Mouse (Mus musculus): ENCODE results near the gene Cort. TPM values are rescaled to one million over a fixed set of nuclear protein-coding genes. Genes with fewer than 3 reads are reported as not detected.

The Cort gene
- polyA plus RNA-seq, 1 experiment from 2014 or later: not detected

DNA sequence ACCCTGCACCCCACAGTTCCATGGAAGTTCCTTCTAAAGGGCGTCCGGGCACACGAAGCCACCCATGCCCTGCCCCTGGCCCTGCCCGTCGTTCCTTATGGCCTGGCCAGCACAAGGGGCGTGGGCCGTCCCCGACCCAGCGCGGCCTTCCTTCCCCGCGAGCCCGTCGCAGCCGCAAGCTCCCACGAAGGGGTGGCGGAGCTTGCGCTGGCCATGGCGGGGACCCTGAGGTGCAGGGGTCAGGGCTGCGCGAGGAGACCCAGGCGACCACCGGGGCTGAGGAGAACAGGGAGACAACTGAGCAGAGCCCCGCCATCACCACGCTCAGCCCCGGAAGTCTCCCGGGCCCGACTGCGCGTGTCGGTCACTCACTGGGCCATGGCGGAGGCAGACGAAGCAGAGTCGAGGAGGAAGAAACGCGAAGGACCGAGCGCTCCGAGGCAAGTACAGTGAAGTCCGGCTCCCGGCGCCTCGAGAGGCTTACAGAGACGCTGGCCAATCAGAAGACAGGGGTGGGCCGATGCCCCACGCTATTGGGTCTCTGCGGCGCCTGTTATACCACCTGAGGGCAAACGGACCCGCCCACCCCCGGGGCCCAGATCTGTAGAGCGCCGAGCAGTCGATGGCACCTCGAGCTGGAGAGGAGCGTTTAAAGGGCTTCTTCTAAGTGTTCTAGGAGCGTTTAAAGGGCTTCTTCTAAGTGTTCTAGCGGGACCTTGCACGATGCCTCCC lies 39.8 kb upstream of the Cort start, which contains the start of gene Pgd:
TSS of gene Pgd (minus strand) at position 557 of the 732 bp plus-strand sequence.
- ATAC-seq (ENCODE audit: insufficient read depth, low FRiP score): peak; percentile 97
- Histone ChIP-seq H3K4me2 (ENCODE audit: low read depth, low read length) (peak within 1 kb of the TSS; percentile 90), H3K9ac (ENCODE audit: low read length) (peak within 1 kb of the TSS; percentile 95), H3K4me1 (ENCODE audit: control insufficient read depth, insufficient read depth, low read length) (peaks cover 9% of the 10 kb centered on the region; the same call in 1 of the 2 replicates), H3K4me3 (replicated peaks; ENCODE audit: low read length) (peak within 1 kb of the TSS; percentile 93), H3K27ac (ENCODE audit: low read length) (peak within 1 kb of the TSS; percentile 94), H3K27me3 (ENCODE audit: control insufficient read depth, insufficient read depth, low read length) (no peaks in the 10 kb centered on the region), H3K9me3 (replicated peaks; ENCODE audit: control insufficient read depth, low read length) (no peaks in the 10 kb centered on the region), H3K36me3 (ENCODE audit: control insufficient read depth, insufficient read depth, low read length) (0 out of 2 replicates have a peak, but pooled peaks cover 3% of the 10 kb centered on the region)
- WGBS: under 1% methylated on average over 59 of the region's 59 CpGs

DNA sequence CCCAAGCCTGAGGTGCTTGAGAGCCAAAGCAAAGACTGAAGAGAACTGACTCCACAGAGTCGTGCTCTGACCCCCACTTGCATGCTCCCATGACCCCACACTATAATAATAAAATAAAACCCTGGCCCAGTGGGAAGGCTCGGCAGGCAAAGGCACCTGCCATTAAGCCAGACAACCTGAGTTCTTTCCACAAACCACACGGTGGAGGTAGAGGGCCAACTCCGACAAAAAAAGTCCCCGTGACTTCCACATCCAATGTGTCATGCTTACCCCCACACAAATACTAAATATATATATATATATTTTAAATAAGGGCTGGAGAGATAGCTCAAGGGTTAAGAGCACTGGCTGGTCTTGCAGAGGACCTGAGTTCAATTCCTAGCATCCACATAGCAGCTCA lies 37.6 kb upstream of the Cort start:
- WGBS: 39% methylated on average over 5 of the region's 5 CpGs
- 0 out of 2 replicates have a peak, but pooled peaks cover 7% of the 10 kb centered on the region for H3K4me1 ChIP-seq (ENCODE audit: control insufficient read depth, insufficient read depth, low read length)
- H3K9me3 ChIP-seq (replicated peaks; ENCODE audit: control insufficient read depth, low read length): no peaks in the 10 kb centered on the region
- H3K4me3 ChIP-seq (replicated peaks; ENCODE audit: low read length): 0 out of 2 replicates have a peak overlapping the region, but pooled peaks have one; percentile 2
- H3K36me3 ChIP-seq (ENCODE audit: control insufficient read depth, insufficient read depth, low read length): peaks cover 10% of the 10 kb centered on the region; the same call in 1 of the 2 replicates
- H3K27ac ChIP-seq (ENCODE audit: low read length): no peak overlapping the region
- H3K27me3 ChIP-seq (ENCODE audit: control insufficient read depth, insufficient read depth, low read length): no peaks in the 10 kb centered on the region
- no peak overlapping the region for H3K4me2 ChIP-seq (ENCODE audit: low read depth, low read length)
- H3K9ac ChIP-seq (ENCODE audit: low read length): 0 out of 2 replicates have a peak overlapping the region, but pooled peaks have one; percentile 7
- no peak for ATAC-seq (ENCODE audit: insufficient read depth, low FRiP score)

DNA sequence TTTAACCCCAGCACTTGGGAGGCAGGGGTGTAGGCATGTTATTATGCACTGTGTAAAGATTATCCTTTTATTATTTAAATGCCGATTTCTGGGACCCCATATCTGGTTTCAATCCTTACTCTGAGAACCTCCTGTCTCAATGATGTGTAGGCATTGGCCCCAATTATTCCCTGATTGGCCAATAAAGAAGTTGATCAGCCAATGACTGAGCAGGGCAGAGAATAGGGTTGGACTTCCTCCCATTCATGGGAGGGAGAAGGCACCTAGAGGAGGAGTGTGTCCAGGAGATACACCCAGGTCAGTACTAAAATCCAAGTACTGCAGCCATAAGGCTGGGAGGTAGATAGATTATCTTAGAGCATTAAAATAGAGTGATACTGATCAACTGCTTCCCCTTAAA lies 36.6 kb upstream of the Cort start:
- Histone ChIP-seq H3K27ac (ENCODE audit: low read length) (no peak overlapping the region), H3K9ac (ENCODE audit: low read length) (no peak overlapping the region), H3K36me3 (ENCODE audit: control insufficient read depth, insufficient read depth, low read length) (peaks cover 10% of the 10 kb centered on the region; the same call in 1 of the 2 replicates), H3K4me3 (replicated peaks; ENCODE audit: low read length) (no peak overlapping the region), H3K4me1 (ENCODE audit: control insufficient read depth, insufficient read depth, low read length) (0 out of 2 replicates have a peak, but pooled peaks cover 7% of the 10 kb centered on the region), H3K27me3 (ENCODE audit: control insufficient read depth, insufficient read depth, low read length) (no peaks in the 10 kb centered on the region), H3K4me2 (ENCODE audit: low read depth, low read length) (no peak overlapping the region), H3K9me3 (replicated peaks; ENCODE audit: control insufficient read depth, low read length) (no peaks in the 10 kb centered on the region)
- WGBS: 53% methylated on average over 1 of the region's 1 CpGs
- ATAC-seq (ENCODE audit: insufficient read depth, low FRiP score): no peak

DNA sequence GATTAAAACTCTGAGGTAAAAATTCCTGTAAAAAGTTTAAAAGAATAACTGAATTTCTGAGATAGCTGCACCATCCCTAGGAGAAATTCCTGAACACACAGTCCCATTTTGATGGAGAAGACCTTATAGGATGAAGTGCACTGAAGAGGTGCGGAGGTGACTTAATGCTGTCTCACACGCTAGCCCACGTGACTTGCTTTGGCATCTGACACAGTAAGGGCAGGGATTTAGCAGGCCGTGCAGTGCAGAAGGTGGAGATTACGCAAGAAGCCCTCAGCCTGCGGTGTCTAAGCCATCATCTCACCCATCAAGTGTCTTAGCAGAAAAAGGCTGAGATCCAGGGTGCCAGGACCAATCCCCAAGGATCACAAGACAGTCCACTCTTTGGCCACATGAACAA lies 34.6 kb upstream of the Cort start:
- no peaks in the 10 kb centered on the region for H3K9me3 ChIP-seq (replicated peaks; ENCODE audit: control insufficient read depth, low read length)
- no peak overlapping the region for H3K4me2 ChIP-seq (ENCODE audit: low read depth, low read length)
- no peak overlapping the region for H3K4me3 ChIP-seq (replicated peaks; ENCODE audit: low read length)
- no peak overlapping the region for H3K27ac ChIP-seq (ENCODE audit: low read length)
- H3K9ac ChIP-seq (ENCODE audit: low read length): no peak overlapping the region
- peaks cover 23% of the 10 kb centered on the region for H3K36me3 ChIP-seq (ENCODE audit: control insufficient read depth, insufficient read depth, low read length)
- no peaks in the 10 kb centered on the region for H3K27me3 ChIP-seq (ENCODE audit: control insufficient read depth, insufficient read depth, low read length)
- 0 out of 2 replicates have a peak, but pooled peaks cover 7% of the 10 kb centered on the region for H3K4me1 ChIP-seq (ENCODE audit: control insufficient read depth, insufficient read depth, low read length)
- WGBS: 92% methylated on average over 6 of the region's 6 CpGs
- ATAC-seq (ENCODE audit: insufficient read depth, low FRiP score): no peak

DNA sequence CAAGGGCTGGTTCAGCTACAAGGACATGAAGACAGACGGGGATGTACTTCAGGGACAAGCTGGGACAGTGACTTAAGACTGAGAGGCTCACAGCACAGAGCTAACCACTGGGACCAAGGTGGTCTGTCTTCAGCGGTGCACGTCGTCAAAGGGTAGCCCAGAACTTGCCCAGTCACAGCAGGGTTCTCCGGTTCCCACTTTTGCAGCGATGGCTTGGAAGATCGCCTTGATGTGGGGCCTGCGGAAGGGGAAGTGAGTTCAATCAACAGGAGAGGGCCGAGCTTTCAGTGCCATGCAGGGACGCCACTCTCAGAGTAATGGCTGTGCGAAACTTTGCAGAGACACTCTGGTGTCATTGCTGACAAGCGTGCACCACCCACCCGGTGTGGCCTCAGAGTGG lies 33.3 kb upstream of the Cort start:
- no peak overlapping the region for H3K27ac ChIP-seq (ENCODE audit: low read length)
- WGBS: 85% methylated on average over 13 of the region's 13 CpGs
- H3K4me3 ChIP-seq (replicated peaks; ENCODE audit: low read length): no peak overlapping the region
- ATAC-seq (ENCODE audit: insufficient read depth, low FRiP score): no peak
- no peak overlapping the region for H3K4me2 ChIP-seq (ENCODE audit: low read depth, low read length)
- H3K36me3 ChIP-seq (ENCODE audit: control insufficient read depth, insufficient read depth, low read length): peaks cover 26% of the 10 kb centered on the region
- no peak overlapping the region for H3K9ac ChIP-seq (ENCODE audit: low read length)
- no peaks in the 10 kb centered on the region for H3K9me3 ChIP-seq (replicated peaks; ENCODE audit: control insufficient read depth, low read length)
- no peaks in the 10 kb centered on the region for H3K27me3 ChIP-seq (ENCODE audit: control insufficient read depth, insufficient read depth, low read length)
- H3K4me1 ChIP-seq (ENCODE audit: control insufficient read depth, insufficient read depth, low read length): no peaks in the 10 kb centered on the region

DNA sequence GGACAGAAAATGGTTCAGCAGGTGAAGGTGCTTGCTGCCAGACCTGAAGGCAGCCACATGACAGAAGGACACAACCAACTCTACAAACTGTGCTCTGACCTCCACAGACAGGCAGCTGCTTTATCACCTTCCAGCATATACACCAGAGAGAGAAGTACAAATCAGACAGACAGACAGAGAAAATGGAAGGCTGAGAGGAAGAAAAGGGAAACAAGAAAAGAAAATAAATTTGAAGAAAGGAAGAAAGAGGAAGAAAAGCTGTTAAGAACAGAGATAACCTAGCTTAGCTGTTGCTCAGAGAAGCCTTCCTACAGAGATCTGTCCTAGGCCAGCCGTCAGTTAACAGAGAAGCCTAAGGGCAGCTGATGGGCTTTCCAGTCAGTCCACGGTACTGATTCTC lies 32.6 kb upstream of the Cort start:
- no peaks in the 10 kb centered on the region for H3K9me3 ChIP-seq (replicated peaks; ENCODE audit: control insufficient read depth, low read length)
- WGBS: 88% methylated on average over 2 of the region's 2 CpGs
- H3K4me2 ChIP-seq (ENCODE audit: low read depth, low read length): no peak overlapping the region
- no peaks in the 10 kb centered on the region for H3K27me3 ChIP-seq (ENCODE audit: control insufficient read depth, insufficient read depth, low read length)
- H3K4me1 ChIP-seq (ENCODE audit: control insufficient read depth, insufficient read depth, low read length): no peaks in the 10 kb centered on the region
- no peak for ATAC-seq (ENCODE audit: insufficient read depth, low FRiP score)
- no peak overlapping the region for H3K4me3 ChIP-seq (replicated peaks; ENCODE audit: low read length)
- no peak overlapping the region for H3K27ac ChIP-seq (ENCODE audit: low read length)
- peaks cover 29% of the 10 kb centered on the region for H3K36me3 ChIP-seq (ENCODE audit: control insufficient read depth, insufficient read depth, low read length)
- H3K9ac ChIP-seq (ENCODE audit: low read length): no peak overlapping the region

DNA sequence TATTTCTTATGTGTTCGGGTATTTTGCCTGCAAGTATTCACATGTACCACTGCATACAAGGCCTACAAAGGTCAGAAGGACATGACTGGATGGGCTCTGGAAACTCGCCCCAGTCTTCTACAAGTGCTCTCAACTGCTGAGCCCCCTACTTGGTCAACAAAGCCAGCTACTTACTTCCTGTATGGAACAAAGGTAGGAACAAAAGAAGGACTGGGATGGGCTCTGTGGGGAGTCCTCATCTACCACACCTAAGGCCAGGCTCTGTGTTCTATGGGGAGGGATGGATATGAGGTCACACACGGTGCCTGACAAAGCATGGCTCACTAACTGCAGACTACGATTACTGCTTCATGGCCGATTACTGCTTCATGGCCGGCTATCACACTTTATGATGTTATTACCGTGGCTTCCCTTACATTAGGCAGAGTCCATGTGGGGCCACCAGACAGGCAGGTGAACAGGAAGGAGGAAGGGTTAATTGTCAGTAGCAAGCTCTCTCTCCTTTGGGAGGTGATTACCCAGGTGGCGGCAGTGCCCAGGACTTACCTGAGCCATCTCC lies 30.9 kb upstream of the Cort start:
- no peaks in the 10 kb centered on the region for H3K4me1 ChIP-seq (ENCODE audit: control insufficient read depth, insufficient read depth, low read length)
- no peak overlapping the region for H3K4me3 ChIP-seq (replicated peaks; ENCODE audit: low read length)
- no peak for ATAC-seq (ENCODE audit: insufficient read depth, low FRiP score)
- no peak overlapping the region for H3K4me2 ChIP-seq (ENCODE audit: low read depth, low read length)
- no peaks in the 10 kb centered on the region for H3K9me3 ChIP-seq (replicated peaks; ENCODE audit: control insufficient read depth, low read length)
- no peak overlapping the region for H3K9ac ChIP-seq (ENCODE audit: low read length)
- peaks cover 44% of the 10 kb centered on the region for H3K36me3 ChIP-seq (ENCODE audit: control insufficient read depth, insufficient read depth, low read length)
- 85% methylated on average over 8 of the region's 8 CpGs for WGBS
- H3K27me3 ChIP-seq (ENCODE audit: control insufficient read depth, insufficient read depth, low read length): no peaks in the 10 kb centered on the region
- no peak overlapping the region for H3K27ac ChIP-seq (ENCODE audit: low read length)

DNA sequence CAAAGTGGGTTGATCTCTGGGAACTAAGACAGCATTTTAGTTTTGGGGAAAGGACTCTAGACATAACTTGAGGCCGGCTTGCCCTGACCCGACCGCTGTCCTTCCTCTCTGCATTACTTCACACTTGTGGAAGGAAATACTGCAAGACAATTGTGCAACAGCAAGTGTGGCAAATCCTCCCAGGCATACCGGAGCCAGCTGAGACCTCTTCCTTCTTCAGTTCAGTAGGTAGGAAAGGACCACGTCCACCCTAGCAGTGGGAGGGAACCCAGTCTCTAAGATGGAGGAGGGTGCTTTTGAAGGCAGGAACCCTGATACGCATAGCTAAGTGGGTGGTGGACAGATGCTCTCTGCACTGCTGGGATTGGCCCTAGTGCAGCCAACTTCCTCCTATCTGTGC lies 29.1 kb upstream of the Cort start:
- Histone ChIP-seq H3K4me1 (ENCODE audit: control insufficient read depth, insufficient read depth, low read length) (no peaks in the 10 kb centered on the region), H3K27me3 (ENCODE audit: control insufficient read depth, insufficient read depth, low read length) (no peaks in the 10 kb centered on the region), H3K36me3 (ENCODE audit: control insufficient read depth, insufficient read depth, low read length) (peaks cover 46% of the 10 kb centered on the region), H3K9ac (ENCODE audit: low read length) (no peak overlapping the region), H3K4me3 (replicated peaks; ENCODE audit: low read length) (no peak overlapping the region), H3K4me2 (ENCODE audit: low read depth, low read length) (no peak overlapping the region), H3K27ac (ENCODE audit: low read length) (no peak overlapping the region), H3K9me3 (replicated peaks; ENCODE audit: control insufficient read depth, low read length) (no peaks in the 10 kb centered on the region)
- no peak; the same call in 1 of the 2 replicates for ATAC-seq (ENCODE audit: insufficient read depth, low FRiP score)
- 91% methylated on average over 6 of the region's 6 CpGs for WGBS

DNA sequence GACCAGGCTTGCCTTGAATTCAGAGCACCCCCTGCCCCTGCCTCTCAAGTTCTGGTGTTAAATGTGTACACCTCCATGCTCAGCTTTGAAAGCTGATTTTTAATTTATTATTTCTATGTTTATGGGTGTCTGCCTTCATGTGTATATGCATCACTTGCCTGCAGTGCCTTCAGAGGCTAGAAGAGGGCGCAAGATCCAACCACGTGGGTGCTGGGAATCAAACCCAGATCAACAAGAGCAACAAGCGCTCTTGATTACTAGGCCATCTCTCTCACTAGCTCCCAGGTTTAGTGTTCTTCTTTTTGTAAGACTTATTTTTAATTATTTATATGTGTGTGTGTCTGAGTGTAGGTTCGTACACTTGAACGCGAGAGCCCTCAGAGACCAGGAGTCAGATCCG lies 28.3 kb upstream of the Cort start:
- no peak overlapping the region for H3K9ac ChIP-seq (ENCODE audit: low read length)
- no peaks in the 10 kb centered on the region for H3K27me3 ChIP-seq (ENCODE audit: control insufficient read depth, insufficient read depth, low read length)
- H3K4me2 ChIP-seq (ENCODE audit: low read depth, low read length): no peak overlapping the region
- H3K9me3 ChIP-seq (replicated peaks; ENCODE audit: control insufficient read depth, low read length): no peaks in the 10 kb centered on the region
- H3K4me3 ChIP-seq (replicated peaks; ENCODE audit: low read length): no peak overlapping the region
- no peaks in the 10 kb centered on the region for H3K4me1 ChIP-seq (ENCODE audit: control insufficient read depth, insufficient read depth, low read length)
- no peak overlapping the region for H3K27ac ChIP-seq (ENCODE audit: low read length)
- H3K36me3 ChIP-seq (ENCODE audit: control insufficient read depth, insufficient read depth, low read length): peaks cover 45% of the 10 kb centered on the region
- no peak for ATAC-seq (ENCODE audit: insufficient read depth, low FRiP score)
- WGBS: 96% methylated on average over 7 of the region's 7 CpGs
